Mouse (Mus musculus): ENCODE data around the gene Foxl1.
"Not testable (repeated sequence)": the region's sequence is repeated elsewhere in the genome, so short reads cannot be mapped to it uniquely, and the experiment has no call there.

The Foxl1 gene

DNA sequence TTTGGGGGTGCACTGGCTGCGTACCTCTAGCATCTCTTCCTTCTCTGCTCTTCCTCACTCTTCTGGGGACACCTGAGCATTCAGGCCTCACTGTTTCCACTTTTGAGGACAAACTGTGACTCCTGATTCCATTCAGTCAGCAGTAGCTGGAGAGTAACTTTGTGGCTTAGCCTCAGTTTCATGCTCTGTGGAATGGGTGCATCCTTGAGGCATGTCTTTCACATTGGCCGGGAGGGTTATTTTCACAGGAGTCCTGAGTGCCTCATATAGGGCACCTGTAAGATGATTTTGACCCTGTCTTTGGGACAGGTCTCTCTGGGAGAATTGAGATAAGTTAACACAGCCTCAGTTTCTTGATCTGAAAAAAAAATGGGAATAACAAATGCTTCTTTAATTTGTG, 4.6 kb upstream of the Foxl1 start:
- in situ Hi-C loops (cut with MboI, MseI), result loop anchor here (10.0 kb wide), 1 partner anchor 1402 kb away; no protein-coding TSS in a partner anchor

DNA sequence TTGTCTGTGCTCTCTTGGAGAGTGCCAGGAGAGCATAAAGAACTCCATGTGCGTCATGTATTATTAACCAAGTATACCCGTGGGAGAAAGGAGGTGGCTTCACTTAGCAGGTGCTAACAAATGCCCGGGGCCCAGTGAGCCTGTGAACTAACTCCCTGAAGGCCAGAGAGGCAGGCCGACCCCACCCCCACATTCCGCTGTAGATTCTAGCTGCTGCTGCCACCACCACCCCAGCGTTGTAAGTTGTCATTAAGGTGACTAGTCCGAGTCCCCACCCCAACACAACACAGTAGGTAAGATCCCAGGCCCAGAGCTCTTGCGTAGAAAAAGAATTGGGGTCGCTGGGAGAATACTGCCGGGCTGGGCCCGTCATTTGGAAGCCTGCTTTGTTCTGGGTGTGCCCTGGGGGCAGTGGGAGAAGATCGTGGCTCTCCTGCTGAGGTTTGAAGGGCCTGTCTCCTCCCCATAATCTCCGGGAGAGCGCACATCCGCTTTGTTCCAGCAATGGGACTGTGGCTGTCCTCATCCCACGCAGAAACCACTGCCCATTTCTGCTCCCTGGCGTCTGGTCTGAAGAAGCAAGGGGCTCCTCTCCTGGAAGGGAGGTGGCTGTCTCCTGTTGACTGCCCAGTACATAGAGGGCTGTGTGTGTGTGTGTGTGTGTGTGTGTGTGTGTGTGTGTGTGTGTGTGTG, 3.0 kb upstream of the Foxl1 start:
- in situ Hi-C loops (cut with MboI, MseI), result loop anchor here (10.0 kb wide), 1 partner anchor 1400 kb away; no protein-coding TSS in a partner anchor

DNA sequence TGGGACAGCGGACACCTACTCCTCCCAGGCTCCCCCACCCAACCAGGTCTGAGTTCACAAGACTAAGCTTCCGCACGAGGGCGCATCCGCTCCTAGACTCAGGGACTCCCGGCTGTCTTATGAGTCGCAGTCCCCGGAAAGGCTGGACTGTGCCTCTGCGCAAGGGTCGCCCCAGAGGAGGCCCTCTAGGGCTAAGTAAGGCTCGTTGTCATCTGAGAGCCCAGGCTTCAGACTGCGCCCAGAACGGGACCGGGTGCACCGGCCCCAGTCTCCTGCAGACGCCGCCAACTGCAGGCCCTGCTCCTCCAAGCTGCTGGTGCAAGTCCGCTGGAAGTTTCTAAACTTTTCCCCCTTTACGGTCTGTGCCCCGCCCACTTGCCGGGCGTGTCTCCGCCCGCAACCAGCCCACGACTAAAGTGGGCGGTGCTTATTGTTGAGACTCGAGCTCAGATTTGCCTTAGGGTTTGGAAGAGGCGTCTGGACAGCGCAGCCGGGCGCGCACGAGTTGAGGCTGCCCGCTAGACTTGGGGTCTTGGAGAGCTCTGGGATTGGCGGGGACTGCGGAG, 2.3 kb upstream of the Foxl1 start:
- in situ Hi-C loops (cut with MboI, MseI), result loop anchor here (10.0 kb wide), 1 partner anchor 1399 kb away; no protein-coding TSS in a partner anchor

DNA sequence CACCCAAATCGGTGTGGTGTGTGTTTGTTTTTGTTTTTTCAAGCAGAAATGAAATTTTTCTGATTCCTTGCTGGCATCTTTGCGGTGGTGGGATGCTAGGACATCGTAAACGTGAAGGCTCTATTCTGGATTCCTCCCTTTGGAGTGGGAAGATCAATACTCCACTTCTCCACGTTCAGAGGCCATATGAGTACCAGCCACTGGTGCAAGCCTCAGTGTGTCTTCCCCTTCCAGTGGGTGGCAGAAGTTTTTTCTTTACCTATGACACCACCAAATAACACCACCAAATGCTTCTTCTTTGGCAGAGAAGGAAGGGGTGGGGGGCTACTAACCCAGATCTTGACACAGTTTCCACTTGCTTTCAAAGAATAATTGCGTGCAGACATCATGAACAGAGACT, 1.5 kb upstream of the Foxl1 start:
- in situ Hi-C loops (cut with MboI, MseI), result loop anchor here (10.0 kb wide), 1 partner anchor 1399 kb away; no protein-coding TSS in a partner anchor

DNA sequence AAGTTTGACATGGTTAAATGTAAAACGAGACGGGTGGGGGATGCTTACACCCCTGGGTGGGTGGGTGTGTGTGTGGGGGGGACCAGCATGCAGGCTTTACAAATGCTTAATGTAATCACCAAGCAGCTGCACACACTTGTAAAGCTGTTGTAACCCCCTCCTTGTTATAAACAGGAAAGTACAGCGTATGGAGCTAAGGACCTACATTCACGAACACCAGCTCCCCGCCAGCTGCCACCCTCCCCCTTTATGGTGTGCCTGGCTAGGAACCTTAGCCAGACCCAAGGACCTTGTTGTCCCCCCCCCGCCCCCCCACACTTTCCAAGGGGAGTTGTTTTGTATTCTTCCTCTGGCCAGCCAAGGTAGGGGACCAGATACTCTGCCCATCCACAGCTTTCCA, 1.0 kb upstream of the Foxl1 start:
- in situ Hi-C loops (cut with MboI, MseI), result loop anchor here (10.0 kb wide), 1 partner anchor 1398 kb away; no protein-coding TSS in a partner anchor

DNA sequence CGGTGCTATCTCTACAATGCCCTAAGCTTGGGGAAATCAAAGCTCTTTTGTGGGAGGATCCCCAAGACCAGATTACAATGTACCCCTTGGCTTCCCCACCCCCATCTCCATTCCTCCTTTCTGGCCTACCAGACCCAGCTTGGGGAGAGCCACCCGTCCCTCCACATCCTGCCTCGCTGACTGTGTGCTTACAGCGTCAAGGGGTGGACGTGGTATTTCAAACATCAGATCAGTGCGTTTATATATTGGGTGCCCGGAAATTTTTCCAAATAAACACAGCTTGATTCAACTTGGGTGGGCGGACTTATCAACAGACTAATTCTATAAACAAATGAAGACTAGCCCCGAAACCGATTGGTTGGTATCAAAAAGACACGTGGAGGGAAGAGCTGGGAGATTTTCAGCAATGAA, 444 bp upstream of the Foxl1 start:
- in situ Hi-C loops (cut with MboI, MseI), result loop anchor here (10.0 kb wide), 1 partner anchor 1398 kb away; no protein-coding TSS in a partner anchor

DNA sequence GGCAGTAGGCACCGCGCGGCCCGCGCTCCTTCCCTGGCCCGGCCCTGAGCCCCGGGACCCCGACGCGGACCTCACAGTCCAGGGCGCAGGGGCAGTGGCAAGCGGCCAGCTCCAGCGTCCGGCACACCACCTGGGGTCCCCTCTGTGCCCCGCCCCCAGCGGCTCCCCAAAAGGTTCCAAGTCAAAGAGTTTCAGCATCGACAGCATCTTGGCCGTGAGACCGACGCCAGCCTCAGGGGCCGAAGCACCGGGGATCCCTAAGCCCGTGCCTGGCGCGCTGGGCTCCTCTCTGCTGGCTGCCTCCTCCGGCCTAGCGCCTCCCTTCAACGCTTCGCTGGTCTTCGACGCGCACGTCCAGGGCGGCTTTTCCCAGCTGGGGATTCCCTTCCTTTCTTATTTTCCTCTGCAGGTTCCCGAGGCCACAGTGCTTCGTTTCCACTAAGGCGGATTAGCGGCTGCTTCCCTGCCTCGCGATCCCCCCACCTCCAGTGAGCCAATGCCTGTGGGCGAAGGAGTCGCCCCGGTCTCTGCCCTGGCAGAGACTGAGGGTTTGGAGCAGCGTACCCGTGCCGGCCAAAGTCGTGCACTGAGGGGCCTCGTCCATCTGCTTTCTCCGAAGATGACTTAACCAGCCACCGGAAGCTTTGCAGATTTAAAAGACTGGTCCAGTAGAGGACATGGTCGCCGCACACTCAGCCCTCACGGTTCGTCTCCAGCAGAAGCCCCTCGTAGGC, 958 bp downstream of the Foxl1 start:
- in situ Hi-C loops (cut with MboI, MseI), result loop anchor here (10.0 kb wide), 1 partner anchor 1396 kb away; no protein-coding TSS in a partner anchor

DNA sequence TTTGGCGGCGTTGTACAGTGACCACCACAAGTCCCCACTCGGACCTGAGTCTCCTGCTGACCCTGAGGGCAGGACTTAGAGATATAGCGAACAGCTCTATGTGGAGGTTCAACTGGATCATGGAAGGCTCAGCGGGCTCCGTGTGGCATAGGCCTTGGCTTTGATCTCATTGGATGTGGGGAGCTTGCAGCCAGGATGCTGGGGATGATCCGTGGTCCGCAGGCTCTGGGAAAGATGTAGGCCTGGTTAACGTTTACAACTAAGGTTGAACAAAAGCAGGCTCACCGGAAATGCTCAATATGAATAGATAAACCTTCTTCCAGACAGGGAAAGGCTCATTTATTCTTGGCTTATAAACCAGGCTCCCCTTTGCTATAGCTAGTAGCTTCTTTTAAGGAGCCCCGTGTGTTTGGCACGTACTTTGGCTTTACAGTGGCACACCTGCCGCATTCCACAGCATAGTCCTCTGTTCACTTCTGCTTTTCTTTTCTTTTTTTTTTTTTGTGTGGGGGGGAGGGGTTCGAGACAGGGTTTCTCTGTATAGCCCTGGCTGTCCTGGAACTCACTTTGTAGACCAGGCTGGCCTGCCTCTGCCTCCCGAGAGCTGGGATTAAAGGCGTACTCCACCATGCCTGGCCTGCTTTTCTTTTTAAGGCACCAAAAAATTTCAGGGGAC, 1.7 kb downstream of the Foxl1 start:
- in situ Hi-C loops (cut with MboI, MseI), result loop anchor here (10.0 kb wide), 1 partner anchor 1395 kb away; no protein-coding TSS in a partner anchor

DNA sequence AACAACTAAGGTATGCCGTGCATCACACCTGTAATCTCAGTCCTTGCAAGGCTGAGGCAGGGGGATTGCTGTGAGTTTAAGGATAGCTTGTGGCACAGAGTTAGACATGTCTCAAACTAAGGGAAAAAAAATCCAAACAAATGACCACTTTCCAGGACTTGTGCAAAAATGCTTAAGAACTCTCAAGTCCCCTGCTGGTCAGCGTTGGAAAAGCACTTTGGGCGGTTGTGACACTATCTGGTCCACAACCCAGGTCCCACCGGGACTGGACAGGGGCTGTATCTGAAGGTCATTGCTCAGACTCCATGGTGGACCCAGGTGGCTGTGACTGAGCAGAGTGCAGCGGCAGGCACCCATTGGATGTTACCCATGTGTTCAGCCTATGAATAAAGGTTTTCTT, 2.8 kb downstream of the Foxl1 start:
- in situ Hi-C loops (cut with MboI, MseI), result no loop called here

DNA sequence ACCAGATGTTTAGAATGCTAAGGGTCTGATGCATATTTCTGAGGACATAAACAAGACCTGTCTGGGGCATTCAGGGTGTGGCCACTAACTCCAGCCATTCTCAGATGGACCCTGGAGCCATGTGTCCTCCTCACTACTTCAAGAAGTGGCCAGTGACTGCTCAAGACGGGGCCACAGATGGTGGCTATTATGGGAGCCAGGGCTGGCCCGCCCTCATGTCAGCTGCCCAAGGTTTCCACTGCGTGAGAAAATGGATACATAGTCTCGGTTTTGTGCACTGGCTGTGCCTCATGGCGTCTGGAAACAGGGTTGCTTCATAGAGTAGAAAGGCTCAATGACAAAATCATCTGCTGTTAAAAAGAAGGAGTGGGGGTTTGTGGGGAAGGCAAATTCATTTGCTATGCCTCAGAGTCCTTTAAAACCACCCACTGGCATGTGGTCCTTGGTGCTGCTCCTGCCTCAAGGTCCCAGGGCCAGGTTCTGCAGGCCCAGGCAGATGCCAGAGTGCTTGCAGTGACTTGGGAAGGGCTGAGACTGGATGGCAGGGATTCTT, 5.3 kb downstream of the Foxl1 start:
- in situ Hi-C loops (cut with MboI, MseI), result no loop called here

DNA sequence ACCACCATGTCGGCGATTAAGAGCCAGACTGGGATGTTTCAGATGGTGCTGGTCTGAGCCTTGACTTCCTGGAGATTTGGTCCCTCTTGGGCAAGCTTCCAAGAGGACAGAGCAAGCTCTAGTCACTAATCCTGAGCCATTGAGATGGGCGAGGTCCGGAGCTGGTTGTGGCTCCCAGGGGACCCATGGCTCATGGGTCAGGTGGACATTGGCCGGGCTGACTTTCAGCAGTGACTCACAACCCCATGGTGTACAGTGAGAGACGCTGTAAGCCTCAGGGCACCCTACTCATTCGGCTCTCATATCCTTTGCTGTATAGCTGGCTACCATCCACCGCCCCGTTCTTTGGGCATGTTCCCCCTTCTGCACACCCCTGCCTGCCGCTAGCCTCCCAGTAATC, 6.4 kb downstream of the Foxl1 start:
- in situ Hi-C loops (cut with MboI, MseI), result no loop called here

DNA sequence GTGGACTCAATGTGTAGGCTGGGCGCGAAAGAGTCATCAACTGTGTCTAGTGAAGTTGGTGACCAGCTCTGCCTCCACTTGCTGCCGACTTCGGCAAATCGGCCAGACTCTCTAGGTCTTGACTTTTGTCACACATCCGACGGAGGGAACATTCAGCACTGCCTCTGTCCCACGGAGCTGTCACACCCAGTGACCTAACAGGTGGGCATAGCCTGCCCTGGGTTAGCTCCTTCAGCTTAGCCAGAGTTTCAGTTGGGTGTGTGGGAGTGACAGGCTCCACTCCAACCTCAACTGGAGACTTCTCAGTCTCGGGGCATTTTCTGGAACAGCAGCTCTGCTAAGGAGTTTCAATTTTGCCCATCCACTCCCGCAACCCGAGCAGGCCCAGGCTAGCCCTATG, 6.8 kb downstream of the Foxl1 start:
- in situ Hi-C loops (cut with MboI, MseI), result no loop called here

DNA sequence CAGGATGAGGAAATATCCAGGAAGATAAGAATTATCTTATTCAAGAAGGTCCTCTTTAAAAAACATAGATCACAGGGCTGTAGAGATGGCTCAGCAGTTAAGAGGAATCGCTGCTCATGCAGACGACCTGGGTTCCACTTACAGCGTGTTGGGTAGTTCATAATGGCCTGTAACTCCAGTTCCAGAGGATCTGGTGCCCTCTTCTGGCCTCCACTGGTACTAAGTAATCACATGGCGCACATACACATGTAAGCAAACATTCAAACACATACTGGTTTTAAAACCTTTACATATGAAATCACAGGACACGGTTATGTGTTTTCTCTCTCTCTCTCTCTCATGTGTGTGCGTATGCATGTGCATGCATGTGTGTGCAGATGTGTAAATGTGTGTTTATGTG, 9.1 kb downstream of the Foxl1 start:
- in situ Hi-C loops (cut with MboI, MseI), result no loop called here

DNA sequence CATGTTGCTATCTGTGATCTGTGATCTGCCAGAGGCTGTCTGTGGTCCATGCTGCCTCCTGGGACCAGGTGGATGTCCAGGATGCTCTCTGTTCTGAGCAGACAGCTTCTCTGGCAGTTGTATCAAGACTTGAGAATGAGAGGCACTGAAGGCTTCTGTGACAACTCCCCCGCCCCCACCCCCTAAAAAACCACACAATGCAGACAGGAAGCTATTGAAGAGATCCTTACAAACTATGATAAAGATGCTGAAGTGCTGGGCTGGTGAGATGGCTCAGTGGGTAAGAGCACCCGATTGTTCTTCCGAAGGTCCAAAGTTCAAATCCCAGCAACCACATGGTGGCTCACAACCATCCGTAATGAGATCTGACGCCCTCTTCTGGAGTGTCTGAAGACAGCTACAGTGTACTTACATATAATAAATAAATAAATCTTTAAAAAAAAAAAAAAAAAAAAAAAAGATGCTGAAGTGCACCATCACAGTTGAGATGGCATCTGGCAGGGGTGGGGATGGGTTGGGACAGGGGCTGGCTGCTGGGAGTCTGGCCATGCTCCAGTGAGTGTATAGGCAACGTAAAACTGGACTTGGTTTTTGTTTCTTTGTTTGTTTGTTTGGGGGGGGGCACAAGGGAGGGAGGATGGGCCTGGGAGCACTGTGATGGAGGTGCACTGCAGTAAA, 17.9 kb downstream of the Foxl1 start:
- in situ Hi-C loops (cut with MboI, MseI), result not testable (repeated sequence)

DNA sequence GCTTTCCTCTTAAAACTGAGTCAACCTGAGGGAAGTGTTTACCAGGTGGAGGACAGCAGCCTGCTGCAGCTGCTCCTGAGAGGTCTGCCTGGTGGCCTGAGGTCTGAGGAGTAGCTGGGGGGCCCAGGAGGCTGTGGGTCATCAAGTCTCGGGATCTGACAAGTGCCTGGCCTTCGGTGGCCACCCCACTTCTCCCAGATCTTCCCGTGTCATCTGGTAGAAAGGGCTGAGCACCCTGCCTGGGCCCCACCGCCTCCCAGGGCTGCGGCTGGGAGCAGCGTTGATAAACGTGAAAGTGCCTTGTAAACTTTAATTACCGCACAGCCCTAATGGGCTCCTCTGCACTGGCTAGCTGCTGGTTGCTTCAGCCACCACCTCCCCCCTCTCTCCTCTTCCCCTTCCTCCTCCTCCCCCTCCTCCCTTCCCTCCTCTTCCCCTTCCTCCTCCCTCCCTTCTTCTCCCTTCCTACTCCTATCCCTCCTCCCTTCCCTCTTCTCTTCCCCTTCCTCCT, 20.9 kb downstream of the Foxl1 start:
- in situ Hi-C loops (cut with MboI, MseI), result no loop called here

DNA sequence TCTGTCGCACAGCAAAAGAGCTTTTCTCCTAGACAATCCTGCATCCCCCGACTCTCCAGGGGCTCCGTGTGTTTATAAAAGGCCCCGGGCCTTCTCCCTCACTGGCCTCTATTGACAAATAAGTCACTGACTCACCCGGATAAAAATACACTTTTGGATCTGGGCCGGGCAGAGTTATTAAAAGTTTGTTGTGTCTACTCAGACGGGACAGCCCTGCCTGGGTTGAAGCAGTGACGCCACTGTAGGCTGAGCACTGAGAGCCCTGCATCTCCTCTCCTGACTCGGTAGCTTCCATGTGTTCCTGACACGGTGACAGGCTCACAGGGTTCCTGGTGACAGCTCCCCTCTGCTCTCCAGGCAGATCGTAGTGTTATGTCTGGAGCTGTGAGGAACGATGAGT, 24.7 kb downstream of the Foxl1 start:
- in situ Hi-C loops (cut with MboI, MseI), result no loop called here

DNA sequence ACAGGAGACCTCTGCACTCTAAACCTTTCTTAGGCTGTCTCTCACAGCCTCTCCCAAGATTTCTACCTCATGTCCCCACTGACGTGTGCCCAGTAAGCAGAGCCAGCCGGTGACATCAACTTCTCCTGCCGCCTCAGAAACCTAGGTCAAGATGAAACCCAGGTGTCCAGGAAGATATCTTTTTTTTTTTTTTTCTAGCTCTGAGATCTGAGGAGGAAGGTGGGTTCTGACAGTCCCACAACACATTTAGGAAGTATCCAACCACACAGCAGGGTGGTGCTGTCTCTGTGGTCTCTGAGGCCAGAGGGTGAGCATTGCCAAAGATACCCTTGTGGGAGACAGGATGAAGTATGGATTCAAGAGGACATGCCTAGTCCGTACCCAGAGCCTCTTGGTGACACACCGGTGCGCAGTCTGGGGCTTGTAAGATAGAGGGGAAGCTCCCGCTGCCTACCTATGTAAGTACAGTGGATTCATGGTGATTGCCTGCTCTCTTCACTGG, 29.3 kb downstream of the Foxl1 start:
- in situ Hi-C loops (cut with MboI, MseI), result no loop called here

DNA sequence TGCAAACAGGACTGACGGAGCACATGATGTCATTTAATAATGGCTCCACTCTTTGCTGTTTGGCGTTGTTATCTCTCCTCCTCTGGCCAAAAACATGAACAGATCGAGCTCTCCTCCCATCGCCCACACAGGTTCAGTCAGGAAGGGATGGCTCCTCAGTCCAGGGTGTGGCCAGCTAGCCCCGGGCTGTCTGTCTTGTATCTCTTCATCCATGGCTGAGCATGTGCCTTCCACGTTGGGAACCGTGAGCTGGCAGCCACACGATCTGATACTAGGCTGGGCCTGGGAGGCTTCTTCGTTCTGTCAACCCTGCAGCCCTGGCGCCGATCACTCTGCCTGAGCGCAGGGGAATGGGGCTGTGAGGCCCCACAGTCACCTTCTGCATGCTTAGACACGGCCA, 31.1 kb downstream of the Foxl1 start:
- in situ Hi-C loops (cut with MboI, MseI), result no loop called here

DNA sequence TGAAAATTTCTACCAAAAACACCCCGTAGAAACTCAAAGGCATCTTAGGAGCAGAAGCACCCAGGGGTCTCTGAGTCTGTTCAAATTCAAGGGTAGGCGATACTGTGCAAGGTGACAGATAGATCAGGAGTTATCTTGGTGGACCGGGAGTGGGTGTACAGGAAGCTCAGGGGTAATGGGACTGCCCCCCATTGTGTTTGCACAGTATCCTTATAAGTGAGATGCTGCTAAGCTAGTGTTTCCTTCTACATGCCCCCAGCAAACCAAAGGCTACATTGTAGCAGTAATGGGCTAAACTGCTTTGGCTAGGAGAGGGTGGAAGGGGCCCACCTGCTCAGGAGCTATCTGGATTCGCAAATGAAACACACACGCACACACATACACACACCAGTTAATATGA, 33.7 kb downstream of the Foxl1 start:
- in situ Hi-C loops (cut with MboI, MseI), result no loop called here

DNA sequence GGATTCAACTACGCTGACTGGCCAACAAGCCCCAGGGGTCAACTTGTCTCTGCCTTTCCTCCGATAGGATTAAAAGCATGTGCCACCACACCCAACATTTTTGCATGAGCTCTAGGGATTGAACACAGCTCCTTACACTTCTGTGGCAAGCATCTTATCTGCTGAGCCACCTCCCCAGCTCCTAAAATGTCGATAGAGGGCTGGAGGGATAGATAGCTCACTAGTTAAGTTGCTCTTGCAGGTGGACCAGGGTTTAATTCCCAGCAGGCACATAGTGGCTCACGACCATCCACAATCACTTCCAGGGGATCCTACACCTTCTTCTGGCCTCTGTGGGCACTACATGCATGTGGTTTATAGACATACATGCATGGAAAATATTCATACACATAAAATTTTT, 34.7 kb downstream of the Foxl1 start:
- in situ Hi-C loops (cut with MboI, MseI), result no loop called here
